Mouse (Mus musculus) Patski (cell line): ENCODE data around the gene Cdkl2. TPM values are rescaled to one million over a fixed set of nuclear protein-coding genes. Genes with fewer than 3 reads are reported as not detected.

Experiments used
- ATAC-seq: fragments of 100-300 bp; one replicate; pipeline ENCODE4 v1.8.0; 2021
- CTCF ChIA-PET: fragments of 350-600 bp; sonication (Branson Sonifier 250); formaldehyde crosslinking; loops from one replicate; lab custom pipeline; 2022; ENCODE audit warnings: inconsistent platforms; lab: Charles Lee
- POLR2A ChIA-PET: fragments of 350-600 bp; sonication (Branson Sonifier 250); formaldehyde crosslinking; loops from one replicate; lab custom pipeline; 2022; ENCODE audit warnings: antibody characterized with exemption, inconsistent platforms; lab: Charles Lee
- DNase-seq: peaks from one replicate; pipeline ENCODE4 v3.0.0-alpha.2; 2011; ENCODE audit warnings: low read depth, low spot score
- H3K27me3 ChIP-seq: fragments of 371-371 bp; one replicate; pipeline ENCODE4 v1.5.1; 2021
- CTCF ChIP-seq: fragments of 100-300 bp; IDR thresholded peaks from one replicate; pipeline ENCODE4 v1.5.1; 2021
- in situ Hi-C: fragments of 300-500 bp; cut with MboI; formaldehyde crosslinking; loops from 3 replicates; pipeline ENCODE4 v1.11.1; 2018; ENCODE audit warnings: low pct_unique_long_range_greater_than_20kb, mixed read lengths
- polyA plus RNA-seq: library from polyadenylated mRNA; unstranded; gene quantifications from one replicate; pipeline ENCODE4 v1.2.3, GENCODE M21; 2021

Gene Cdkl2
- polyA plus RNA-seq, 1 experiment from 2014 or later: 13.7 TPM

- ATAC-seq (no peak), DNase-seq (no peak)
- no peak for TF ChIP-seq CTCF
- CTCF ChIA-PET: interaction anchor here (1.4 to 2.0 kb wide), 2 partner anchors 10 to 19 kb away, joined by 4 to 5 read pairs; no protein-coding TSS in a partner anchor
- POLR2A ChIA-PET: no interaction called here
- in situ Hi-C loops: no loop called here
- no peaks in the 10 kb centered on the region for H3K27me3 ChIP-seq
Measured at GRCm38 (mm10) chr5:92076273-92076672, 32.6 kb upstream of the Cdkl2 start.

GRCm38 (mm10) chr5:92074061-92074460, 30.4 kb upstream of the Cdkl2 start:
- ATAC-seq (no peak), DNase-seq (no peak)
- no peak for TF ChIP-seq CTCF
- in situ Hi-C loops: no loop called here
- POLR2A ChIA-PET: interaction anchor here (0.7 kb wide), 1 partner anchor 155 kb away, joined by 5 read pairs; no protein-coding TSS in a partner anchor
- no peaks in the 10 kb centered on the region for H3K27me3 ChIP-seq
- CTCF ChIA-PET: no interaction called here

DNA sequence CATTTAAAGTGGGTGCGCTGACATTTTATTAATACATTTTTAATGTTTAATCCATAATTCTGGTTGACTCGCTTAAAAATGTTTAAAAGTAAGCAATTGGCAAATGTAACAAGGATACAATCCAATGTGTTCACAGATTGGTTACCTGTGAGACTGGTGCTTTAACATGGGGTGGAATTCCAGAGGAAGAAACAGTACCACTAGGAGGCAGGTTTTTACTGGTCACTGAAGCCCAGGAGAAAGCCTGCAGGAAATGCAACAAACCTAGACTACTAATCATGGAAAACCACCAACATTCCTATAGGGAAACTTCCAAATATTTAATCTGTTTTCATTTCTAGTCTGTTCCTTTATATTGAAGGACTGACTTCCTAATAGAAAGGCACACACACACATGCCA, 19.5 kb upstream of the Cdkl2 start:
- CTCF ChIA-PET: no interaction called here
- peak; percentile 42 for TF ChIP-seq CTCF
- in situ Hi-C loops: no loop called here
- DNase-seq (no peak), ATAC-seq (no peak)
- POLR2A ChIA-PET: no interaction called here
- no peaks in the 10 kb centered on the region for H3K27me3 ChIP-seq

GRCm38 (mm10) chr5:92052866-92053265, 9.2 kb upstream of the Cdkl2 start:
- ChIA-PET CTCF (no interaction called here), POLR2A (no interaction called here)
- DNase-seq (no peak), ATAC-seq (no peak)
- in situ Hi-C loops: loop anchor here (10.0 kb wide), 1 partner anchor 182 kb away; no protein-coding TSS in a partner anchor
- TF ChIP-seq CTCF: no peak
- H3K27me3 ChIP-seq: no peaks in the 10 kb centered on the region

- in situ Hi-C loops: loop anchor here (10.0 kb wide), 1 partner anchor 184 kb away; no protein-coding TSS in a partner anchor
- DNase-seq: no peak
- no peaks in the 10 kb centered on the region for H3K27me3 ChIP-seq
Measured at GRCm38 (mm10) chr5:92050419-92050818, 6.7 kb upstream of the Cdkl2 start.

DNA sequence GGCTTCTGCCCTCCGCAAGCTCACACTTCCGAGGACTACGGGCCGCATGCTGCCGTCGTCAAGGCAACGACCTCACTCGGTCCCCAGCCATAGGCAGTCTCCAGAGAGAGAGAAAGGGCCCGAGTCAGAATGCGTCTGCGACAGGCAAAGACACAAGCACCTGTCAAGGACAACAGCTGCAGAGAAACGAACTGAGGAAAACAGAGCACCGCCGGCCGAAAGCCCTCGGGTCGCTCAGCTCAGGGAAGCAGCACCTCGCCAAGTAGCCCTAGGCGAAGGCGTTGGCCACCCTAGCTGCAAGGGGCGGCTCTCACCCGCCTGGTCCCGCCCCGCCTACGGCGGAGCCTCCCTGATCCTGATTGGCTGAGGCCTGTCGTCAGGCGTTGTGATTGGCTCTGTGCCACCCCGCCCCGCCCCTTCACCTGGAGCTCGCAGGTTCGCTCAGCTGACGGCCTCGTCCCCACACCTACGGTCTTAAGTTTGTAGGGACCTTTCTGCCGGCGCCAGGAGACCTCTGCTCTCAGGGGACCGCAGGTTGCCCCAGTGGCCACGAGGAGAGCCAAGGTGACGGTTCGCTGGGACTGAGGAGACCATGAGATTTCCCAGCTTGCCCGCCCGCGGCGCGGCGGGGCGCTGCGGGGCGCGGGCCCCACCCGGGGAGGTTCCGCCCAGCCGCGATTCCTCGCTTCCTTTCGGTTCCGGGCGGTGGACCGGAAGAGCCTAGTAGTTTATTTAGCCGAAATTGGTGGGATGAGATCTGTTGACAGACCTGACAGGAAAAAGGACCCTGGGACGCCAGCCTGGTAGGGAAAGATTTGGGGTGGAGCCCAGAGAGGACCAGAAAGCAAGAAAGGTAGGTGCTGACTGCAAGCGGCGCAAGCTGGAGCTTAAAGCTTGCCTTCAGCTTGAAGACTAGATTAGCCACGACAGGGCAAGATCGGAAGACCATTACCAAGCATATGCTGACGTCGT, 1.0 kb downstream of the Cdkl2 start:
- CTCF ChIA-PET: interaction anchor here (0.8 to 1.6 kb wide), 4 partner anchors 9 to 15 kb away, joined by 3 to 5 read pairs (median 4); no protein-coding TSS in a partner anchor
- ATAC-seq (peak; percentile 96), DNase-seq (peak; percentile 56)
- no peaks in the 10 kb centered on the region for H3K27me3 ChIP-seq
- POLR2A ChIA-PET: interaction anchor here (0.8 kb wide), 1 partner anchor 12 kb away, joined by 3 read pairs; no protein-coding TSS in a partner anchor
- in situ Hi-C loops: no loop called here
- TF ChIP-seq CTCF: no peak

More at GRCm38 (mm10) chr5:92050419-92050818, 6.7 kb upstream of the Cdkl2 start:
- POLR2A ChIA-PET: interaction anchor here (0.6 to 1.1 kb wide), 2 partner anchors 152 to 643 kb away, joined by 3 to 6 read pairs; no protein-coding TSS in a partner anchor
- no peak for ATAC-seq
- CTCF ChIA-PET: interaction anchor here (1.0 kb wide), 1 partner anchor 17 kb away, joined by 3 read pairs; no protein-coding TSS in a partner anchor
- TF ChIP-seq CTCF: no peak

GRCm38 (mm10) chr5:92019960-92020359, 23.7 kb downstream of the Cdkl2 start:
- H3K27me3 ChIP-seq: no peaks in the 10 kb centered on the region
- DNase-seq (no peak), ATAC-seq (no peak)
- ChIA-PET POLR2A (no interaction called here), CTCF (interaction anchor here (1.3 kb wide), 1 partner anchor 16 kb away, joined by 4 read pairs; no protein-coding TSS in a partner anchor)
- TF ChIP-seq CTCF: no peak
- in situ Hi-C loops: no loop called here

- no peak for TF ChIP-seq CTCF
- ChIA-PET CTCF (interaction anchor here (0.6 to 1.5 kb wide), 6 partner anchors 10 to 53 kb away, joined by 3 to 5 read pairs (median 3); no protein-coding TSS in a partner anchor), POLR2A (no interaction called here)
- DNase-seq (no peak), ATAC-seq (no peak)
- H3K27me3 ChIP-seq: no peaks in the 10 kb centered on the region
- in situ Hi-C loops: no loop called here
Measured at GRCm38 (mm10) chr5:92011756-92012155, 31.9 kb downstream of the Cdkl2 start.

DNA sequence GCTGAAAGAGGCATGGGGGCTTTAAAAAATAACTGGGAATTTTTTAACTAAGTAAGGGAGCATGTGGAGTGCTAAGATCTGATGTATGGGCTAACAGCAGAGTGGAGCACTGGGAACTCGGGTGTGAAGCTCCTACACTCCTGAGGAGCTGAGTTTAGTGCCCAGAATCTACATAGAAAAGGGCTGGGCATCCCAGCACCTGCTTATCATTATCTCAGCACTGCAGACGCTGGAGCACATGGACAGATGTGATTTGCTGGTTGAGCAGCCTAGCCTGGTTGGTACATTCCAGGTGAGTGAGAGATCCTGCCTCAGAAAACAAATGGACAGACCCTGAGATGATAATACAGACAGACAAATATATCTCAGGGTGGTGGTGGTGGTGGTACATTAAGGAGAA, 33.9 kb downstream of the Cdkl2 start:
- no peak for ATAC-seq
- CTCF ChIA-PET: interaction anchor here (1.0 kb wide), 1 partner anchor 13 kb away, joined by 3 read pairs; no protein-coding TSS in a partner anchor
- DNase-seq: no peak
- POLR2A ChIA-PET: no interaction called here
- H3K27me3 ChIP-seq: no peaks in the 10 kb centered on the region
- in situ Hi-C loops: no loop called here
- no peak for TF ChIP-seq CTCF

DNA sequence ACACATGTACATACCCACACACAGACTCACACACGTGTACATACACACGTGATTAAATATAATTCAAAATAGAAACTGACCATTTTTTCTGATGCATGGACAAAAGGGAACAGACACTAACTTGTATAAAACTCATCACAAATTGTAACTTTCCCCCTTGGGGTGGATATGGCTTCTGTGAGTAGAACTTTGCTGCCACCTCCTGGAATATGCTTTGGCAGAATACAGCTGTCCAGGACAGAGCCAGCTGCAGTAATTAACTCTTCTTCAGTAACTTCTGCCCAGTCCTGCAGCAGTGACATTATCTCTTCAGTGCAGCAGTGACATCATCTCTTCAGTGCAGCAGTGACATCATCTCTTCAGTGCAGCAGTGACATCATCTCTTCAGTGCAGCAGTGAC, 40.7 kb downstream of the Cdkl2 start:
- no peaks in the 10 kb centered on the region for H3K27me3 ChIP-seq
- ATAC-seq (peak; percentile 54), DNase-seq (no peak)
- TF ChIP-seq CTCF: peak; percentile 73
- ChIA-PET CTCF (interaction anchor here (0.9 to 1.5 kb wide), 4 partner anchors 9 to 485 kb away, joined by 3 read pairs; no protein-coding TSS in a partner anchor), POLR2A (no interaction called here)
- in situ Hi-C loops: loop anchor here (5.0 kb wide), 1 partner anchor 486 kb away; the partner anchor contains the start of gene Parm1
